Mouse (Mus musculus): ENCODE data around the gene Wscd1. TPM values are rescaled to one million over a fixed set of nuclear protein-coding genes. Genes with fewer than 3 reads are reported as not detected.

Gene Wscd1
- polyA plus RNA-seq, 1 experiment from 2014 or later = 3.3 TPM

GRCm38 (mm10) chr11:71751174-71751611 is 1.5 kb downstream of the Wscd1 start:
- H3K4me2 ChIP-seq (ENCODE audit: low read length) = peak overlapping the region; percentile 80
- H3K36me3 ChIP-seq (ENCODE audit: control insufficient read depth, insufficient read depth, low read length) = no peaks in the 10 kb centered on the region
- under 1% methylated on average over 41 of the region's 41 CpGs for WGBS
- H3K27ac ChIP-seq (ENCODE audit: low read depth) = no peak overlapping the region
- no peaks in the 10 kb centered on the region for H3K9me3 ChIP-seq (ENCODE audit: control insufficient read depth, low read length)
- H3K4me1 ChIP-seq (replicated peaks; ENCODE audit: control insufficient read depth, insufficient read depth, low read length) = no peaks in the 10 kb centered on the region
- H3K27me3 ChIP-seq (replicated peaks; ENCODE audit: control insufficient read depth, insufficient read depth, low read length) = peaks cover 40% of the 10 kb centered on the region
- peak overlapping the region; percentile 34; the same call in 1 of the 2 replicates for H3K9ac ChIP-seq (ENCODE audit: low read length)
- peak; percentile 56; the same call in 1 of the 2 replicates for ATAC-seq (replicated peaks; ENCODE audit: low FRiP score, low TSS enrichment, low read depth)
- peak; percentile 66 for DNase-seq (ENCODE audit: low spot score)
- H3K4me3 ChIP-seq (ENCODE audit: low read depth, low read length) = peak overlapping the region; percentile 51

GRCm38 (mm10) chr11:71751689-71752088 is 2.0 kb downstream of the Wscd1 start:
- Histone ChIP-seq H3K27ac (ENCODE audit: low read depth) (no peak overlapping the region), H3K4me1 (replicated peaks; ENCODE audit: control insufficient read depth, insufficient read depth, low read length) (no peaks in the 10 kb centered on the region), H3K9ac (ENCODE audit: low read length) (no peak overlapping the region), H3K4me2 (ENCODE audit: low read length) (peak overlapping the region; percentile 80), H3K36me3 (ENCODE audit: control insufficient read depth, insufficient read depth, low read length) (no peaks in the 10 kb centered on the region), H3K4me3 (ENCODE audit: low read depth, low read length) (peak overlapping the region; percentile 51), H3K27me3 (replicated peaks; ENCODE audit: control insufficient read depth, insufficient read depth, low read length) (peaks cover 40% of the 10 kb centered on the region), H3K9me3 (ENCODE audit: control insufficient read depth, low read length) (no peaks in the 10 kb centered on the region)
- DNase-seq (ENCODE audit: low spot score) = no peak
- ATAC-seq (replicated peaks; ENCODE audit: low FRiP score, low TSS enrichment, low read depth) = no peak
- WGBS = 35% methylated on average over 12 of the region's 12 CpGs

- WGBS = 85% methylated on average over 3 of the region's 3 CpGs
Measured at GRCm38 (mm10) chr11:71752626-71753025, 2.9 kb downstream of the Wscd1 start.

GRCm38 (mm10) chr11:71755115-71755514 is 5.4 kb downstream of the Wscd1 start:
- Histone ChIP-seq H3K36me3 (ENCODE audit: control insufficient read depth, insufficient read depth, low read length) (no peaks in the 10 kb centered on the region), H3K27ac (ENCODE audit: low read depth) (no peak overlapping the region), H3K4me3 (ENCODE audit: low read depth, low read length) (no peak overlapping the region), H3K4me2 (ENCODE audit: low read length) (no peak overlapping the region), H3K9me3 (ENCODE audit: control insufficient read depth, low read length) (no peaks in the 10 kb centered on the region), H3K9ac (ENCODE audit: low read length) (no peak overlapping the region), H3K27me3 (replicated peaks; ENCODE audit: control insufficient read depth, insufficient read depth, low read length) (peaks cover 34% of the 10 kb centered on the region), H3K4me1 (replicated peaks; ENCODE audit: control insufficient read depth, insufficient read depth, low read length) (no peaks in the 10 kb centered on the region)
- WGBS = 73% methylated on average over 2 of the region's 2 CpGs
- ATAC-seq (replicated peaks; ENCODE audit: low FRiP score, low TSS enrichment, low read depth) (no peak), DNase-seq (ENCODE audit: low spot score) (no peak)

More at GRCm38 (mm10) chr11:71752626-71753025, 2.9 kb downstream of the Wscd1 start:
- DNase-seq (ENCODE audit: low spot score) = no peak
- Histone ChIP-seq H3K27ac (ENCODE audit: low read depth) (no peak overlapping the region), H3K4me1 (replicated peaks; ENCODE audit: control insufficient read depth, insufficient read depth, low read length) (no peaks in the 10 kb centered on the region), H3K36me3 (ENCODE audit: control insufficient read depth, insufficient read depth, low read length) (no peaks in the 10 kb centered on the region), H3K9me3 (ENCODE audit: control insufficient read depth, low read length) (no peaks in the 10 kb centered on the region), H3K4me2 (ENCODE audit: low read length) (no peak overlapping the region), H3K4me3 (ENCODE audit: low read depth, low read length) (no peak overlapping the region), H3K27me3 (replicated peaks; ENCODE audit: control insufficient read depth, insufficient read depth, low read length) (peaks cover 40% of the 10 kb centered on the region), H3K9ac (ENCODE audit: low read length) (no peak overlapping the region)
- no peak for ATAC-seq (replicated peaks; ENCODE audit: low FRiP score, low TSS enrichment, low read depth)

- H3K4me2 ChIP-seq (ENCODE audit: low read length) = no peak overlapping the region
- no peak overlapping the region for H3K4me3 ChIP-seq (ENCODE audit: low read depth, low read length)
- no peaks in the 10 kb centered on the region for H3K4me1 ChIP-seq (replicated peaks; ENCODE audit: control insufficient read depth, insufficient read depth, low read length)
- no peak overlapping the region for H3K27ac ChIP-seq (ENCODE audit: low read depth)
- ATAC-seq (replicated peaks; ENCODE audit: low FRiP score, low TSS enrichment, low read depth) (no peak), DNase-seq (ENCODE audit: low spot score) (no peak)
- H3K9me3 ChIP-seq (ENCODE audit: control insufficient read depth, low read length) = no peaks in the 10 kb centered on the region
- no peak overlapping the region for H3K9ac ChIP-seq (ENCODE audit: low read length)
- H3K36me3 ChIP-seq (ENCODE audit: control insufficient read depth, insufficient read depth, low read length) = no peaks in the 10 kb centered on the region
- WGBS = 44% methylated on average over 3 of the region's 3 CpGs
- peaks cover 21% of the 10 kb centered on the region for H3K27me3 ChIP-seq (replicated peaks; ENCODE audit: control insufficient read depth, insufficient read depth, low read length)
Measured at GRCm38 (mm10) chr11:71756325-71756724, 6.6 kb downstream of the Wscd1 start.

- no peaks in the 10 kb centered on the region for H3K9me3 ChIP-seq (ENCODE audit: control insufficient read depth, low read length)
- H3K36me3 ChIP-seq (ENCODE audit: control insufficient read depth, insufficient read depth, low read length) = no peaks in the 10 kb centered on the region
- H3K4me2 ChIP-seq (ENCODE audit: low read length) = no peak overlapping the region
- H3K27me3 ChIP-seq (replicated peaks; ENCODE audit: control insufficient read depth, insufficient read depth, low read length) = 0 out of 2 replicates have a peak, but pooled peaks cover under 1% of the 10 kb centered on the region
- H3K27ac ChIP-seq (ENCODE audit: low read depth) = no peak overlapping the region
- H3K4me1 ChIP-seq (replicated peaks; ENCODE audit: control insufficient read depth, insufficient read depth, low read length) = no peaks in the 10 kb centered on the region
- no peak overlapping the region for H3K9ac ChIP-seq (ENCODE audit: low read length)
- WGBS = 58% methylated on average over 21 of the region's 21 CpGs
- no peak for ATAC-seq (replicated peaks; ENCODE audit: low FRiP score, low TSS enrichment, low read depth)
- no peak overlapping the region for H3K4me3 ChIP-seq (ENCODE audit: low read depth, low read length)
- DNase-seq (ENCODE audit: low spot score) = no peak
Measured at GRCm38 (mm10) chr11:71758211-71759110, 8.7 kb downstream of the Wscd1 start.

- ATAC-seq (replicated peaks; ENCODE audit: low FRiP score, low TSS enrichment, low read depth) (no peak), DNase-seq (ENCODE audit: low spot score) (no peak)
- Histone ChIP-seq H3K36me3 (ENCODE audit: control insufficient read depth, insufficient read depth, low read length) (no peaks in the 10 kb centered on the region), H3K4me2 (ENCODE audit: low read length) (no peak overlapping the region), H3K4me3 (ENCODE audit: low read depth, low read length) (no peak overlapping the region), H3K9me3 (ENCODE audit: control insufficient read depth, low read length) (no peaks in the 10 kb centered on the region), H3K4me1 (replicated peaks; ENCODE audit: control insufficient read depth, insufficient read depth, low read length) (no peaks in the 10 kb centered on the region), H3K27me3 (replicated peaks; ENCODE audit: control insufficient read depth, insufficient read depth, low read length) (no peaks in the 10 kb centered on the region), H3K27ac (ENCODE audit: low read depth) (no peak overlapping the region), H3K9ac (ENCODE audit: low read length) (no peak overlapping the region)
- 78% methylated on average over 9 of the region's 9 CpGs for WGBS
Measured at GRCm38 (mm10) chr11:71760991-71761390, 11.3 kb downstream of the Wscd1 start.

- Histone ChIP-seq H3K4me3 (ENCODE audit: low read depth, low read length) (no peak overlapping the region), H3K4me2 (ENCODE audit: low read length) (no peak overlapping the region), H3K36me3 (ENCODE audit: control insufficient read depth, insufficient read depth, low read length) (no peaks in the 10 kb centered on the region), H3K27ac (ENCODE audit: low read depth) (no peak overlapping the region), H3K4me1 (replicated peaks; ENCODE audit: control insufficient read depth, insufficient read depth, low read length) (no peaks in the 10 kb centered on the region), H3K9me3 (ENCODE audit: control insufficient read depth, low read length) (no peaks in the 10 kb centered on the region), H3K27me3 (replicated peaks; ENCODE audit: control insufficient read depth, insufficient read depth, low read length) (no peaks in the 10 kb centered on the region), H3K9ac (ENCODE audit: low read length) (no peak overlapping the region)
- 37% methylated on average over 5 of the region's 5 CpGs for WGBS
- DNase-seq (ENCODE audit: low spot score) (no peak), ATAC-seq (replicated peaks; ENCODE audit: low FRiP score, low TSS enrichment, low read depth) (no peak)
Measured at GRCm38 (mm10) chr11:71763154-71763553, 13.4 kb downstream of the Wscd1 start.
